Mouse (Mus musculus): ENCODE results near the gene Prss57.

DNA sequence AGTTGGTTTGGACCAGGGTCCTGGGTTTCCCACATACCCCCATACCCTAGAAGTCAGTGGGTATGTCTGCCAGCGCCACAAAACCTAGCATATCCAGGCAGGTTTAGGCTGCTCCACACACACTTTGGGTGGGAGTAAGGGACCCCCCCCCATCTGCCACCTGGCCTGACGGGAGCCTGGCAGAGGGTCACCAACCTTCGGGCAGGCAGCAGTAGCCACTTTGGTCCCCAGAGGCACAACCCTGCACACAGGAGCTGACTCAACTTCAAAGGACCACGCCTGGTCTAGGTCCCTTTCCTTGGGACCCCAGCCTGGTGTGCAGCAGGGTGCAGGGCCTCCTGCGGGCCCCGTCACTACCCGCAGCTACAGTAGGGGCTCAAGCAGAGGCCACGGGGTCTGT lies 29.5 kb upstream of the Prss57 start:
- TF ChIP-seq CTCF (IDR thresholded peaks at IDR 0.05; ENCODE audit: borderline replicate concordance, control insufficient read depth, extremely low read depth, insufficient read depth, low read length, poor library complexity) (no peak), POLR2A (IDR thresholded peaks at IDR 0.05; ENCODE audit: control insufficient read depth, extremely low read depth, insufficient read depth, low read length, poor library complexity) (no peak)

Data from thymus, adult 2 months (tissue).